Mouse (Mus musculus): Measurements from ENCODE around the gene Surf4.

GRCm38 (mm10) chr2:26956811-26957487 lies 23.2 kb upstream of the Surf4 start:
- TF ChIP-seq POLR2A (IDR thresholded peaks at IDR 0.05; ENCODE audit: insufficient read depth, low read depth, low read length): no peak
- no peak for TF ChIP-seq CTCF (IDR thresholded peaks at IDR 0.05)
- no peak for TF ChIP-seq EP300 (IDR thresholded peaks at IDR 0.05; ENCODE audit: insufficient read depth, low read depth, low read length)
